Mouse (Mus musculus) bone marrow macrophage, adult 2 months (primary cell): ENCODE data around the gene Atp6v1c2.

Experiments
- CTCF ChIP-seq: IDR thresholded peaks from 2 replicates; pipeline ENCODE4 v1.5.1; 2012; ENCODE audit warnings: low read depth, mild to moderate bottlenecking, low read length, moderate library complexity
- POLR2A ChIP-seq: IDR thresholded peaks from 2 replicates; pipeline ENCODE4 v1.6.1; 2012; ENCODE audit warnings: mild to moderate bottlenecking, low read depth, low read length, borderline replicate concordance

- TF ChIP-seq POLR2A (no peak), CTCF (no peak)
Observed at GRCm38 (mm10) chr12:17296899-17297298, 32.3 kb downstream of the Atp6v1c2 start.
